Mouse (Mus musculus) c-Kit-positive CD71-positive TER-119-positive erythroid progenitor cells, embryonic 14.5 days (primary cell): Measurements from ENCODE around the gene Cdh23.

Experiments used
- DNase-seq: peaks from one replicate; pipeline ENCODE4 v3.0.0-alpha.2; 2013; ENCODE audit warnings: low spot score

Cdh23 gene

GRCm38 (mm10) chr10:60282116-60283014 lies 413.9 kb downstream of the Cdh23 start:
- no peak for DNase-seq

DNA sequence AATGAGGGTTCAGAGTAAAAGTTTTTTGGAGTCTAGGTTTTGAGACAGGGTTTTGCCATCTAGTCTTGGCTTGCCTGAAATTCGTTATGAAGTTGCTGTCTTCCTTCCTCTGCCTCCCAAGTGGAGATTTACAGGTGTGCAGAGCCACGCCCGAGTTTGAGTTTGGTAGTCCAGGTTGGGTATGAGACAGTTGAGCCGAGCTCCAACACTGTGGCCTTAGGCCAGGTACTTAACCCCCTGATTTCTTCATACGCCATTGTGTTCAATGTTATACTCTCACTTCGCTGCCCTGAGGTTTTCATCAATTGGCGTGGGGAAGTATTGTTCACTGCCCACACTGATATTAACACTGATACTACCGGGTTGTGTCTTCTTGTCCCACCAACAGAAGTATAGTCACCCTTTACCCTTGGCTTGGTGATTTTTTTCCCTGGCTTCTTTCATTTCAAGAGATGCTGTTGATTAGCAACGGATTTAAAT lies 414.7 kb downstream of the Cdh23 start:
- no peak for DNase-seq

GRCm38 (mm10) chr10:60280353-60280752 lies 415.9 kb downstream of the Cdh23 start:
- no peak for DNase-seq

GRCm38 (mm10) chr10:60279941-60280301 lies 416.4 kb downstream of the Cdh23 start:
- DNase-seq, result no peak

- no peak for DNase-seq
Observed at GRCm38 (mm10) chr10:60279290-60279940, 416.9 kb downstream of the Cdh23 start.

- DNase-seq, result no peak
Observed at GRCm38 (mm10) chr10:60278786-60279185, 417.5 kb downstream of the Cdh23 start.

- no peak for DNase-seq
Observed at GRCm38 (mm10) chr10:60278006-60278399, 418.3 kb downstream of the Cdh23 start.

DNA sequence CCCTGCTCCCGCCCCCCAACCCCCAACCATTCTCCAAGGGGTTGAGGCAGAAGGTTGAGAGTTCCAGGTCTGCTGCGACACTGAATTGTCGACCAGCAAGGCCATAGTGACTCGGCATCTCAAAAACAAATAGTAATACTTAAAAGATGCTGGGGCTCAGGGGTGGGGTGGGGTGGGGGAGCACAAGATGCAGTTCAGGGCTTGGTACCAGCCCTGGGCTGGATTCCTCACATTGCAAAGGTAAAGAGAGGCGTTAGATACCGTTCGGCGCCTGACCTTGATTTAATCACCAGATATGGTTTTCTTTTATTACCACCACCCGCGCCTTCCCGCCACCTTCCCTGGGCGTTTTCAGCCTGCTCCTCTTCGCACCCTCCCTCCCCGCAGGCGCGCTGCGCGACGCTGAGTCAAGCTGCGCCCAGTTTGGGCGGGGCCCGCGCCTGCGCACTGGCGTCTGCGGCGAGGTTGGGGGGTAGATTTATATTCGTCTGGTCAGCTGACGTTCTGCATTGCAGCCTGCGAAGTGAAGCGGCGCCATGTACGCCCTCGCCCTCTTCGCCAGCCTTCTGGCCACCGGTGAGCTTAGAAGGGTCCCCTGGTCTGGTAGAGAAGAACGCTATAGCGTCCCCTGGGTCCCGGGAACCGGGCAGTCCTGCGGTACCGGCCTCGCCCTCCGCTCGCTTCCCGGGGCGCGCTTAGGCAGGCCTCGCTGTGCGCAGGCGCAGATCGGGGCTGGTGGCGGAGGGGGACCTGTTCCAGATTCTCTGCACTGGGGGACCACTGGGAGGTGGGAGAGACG lies 418.9 kb downstream of the Cdh23 start, which contains the start of gene Psap:
TSS of gene Psap (plus strand) at position 421 of the 799 bp plus-strand sequence.
- peak; percentile 92 for DNase-seq

DNA sequence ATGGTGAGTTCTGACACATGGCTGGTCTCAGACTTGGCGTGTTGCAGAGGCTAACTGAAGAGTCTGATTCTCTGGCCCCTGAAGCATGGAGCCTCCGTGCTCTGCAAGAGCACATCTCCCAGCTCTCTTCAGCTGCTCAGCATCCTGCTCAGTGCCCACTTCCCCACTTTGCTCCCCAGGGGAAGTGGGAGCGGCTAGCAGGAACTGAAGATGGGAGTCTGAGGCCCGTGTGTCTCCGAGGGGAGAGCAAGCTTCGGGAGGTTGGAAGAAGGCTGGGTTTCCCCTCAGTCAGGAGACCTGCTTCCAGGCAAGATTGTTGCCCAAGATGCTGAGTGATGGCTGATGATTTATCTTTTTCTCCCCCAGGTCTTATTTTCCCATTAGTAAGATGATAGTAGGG lies 422.9 kb downstream of the Cdh23 start:
- no peak for DNase-seq

- DNase-seq, result no peak
Observed at GRCm38 (mm10) chr10:60272241-60272640, 424.0 kb downstream of the Cdh23 start.

DNA sequence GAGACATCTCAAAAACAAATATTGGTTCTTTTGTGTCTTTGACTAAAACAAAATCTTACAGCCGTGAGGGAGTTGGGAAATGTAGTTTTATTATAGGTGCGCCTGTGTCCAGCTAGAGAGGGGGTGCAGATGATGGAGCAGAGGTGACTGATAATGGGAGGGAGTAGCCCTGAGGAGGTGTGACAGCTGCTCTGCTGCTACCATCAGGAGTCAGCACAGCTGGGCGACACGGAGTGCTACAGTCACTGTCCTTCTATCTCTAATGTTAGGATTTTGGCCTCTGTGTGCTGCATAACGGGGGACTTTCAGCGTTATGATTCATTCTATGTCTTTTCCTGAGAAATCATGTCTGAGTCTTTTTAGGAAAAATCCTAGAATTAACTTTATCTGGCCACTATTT lies 425.3 kb downstream of the Cdh23 start:
- DNase-seq, result no peak

- no peak for DNase-seq
Observed at GRCm38 (mm10) chr10:60269141-60270064, 426.9 kb downstream of the Cdh23 start.

DNA sequence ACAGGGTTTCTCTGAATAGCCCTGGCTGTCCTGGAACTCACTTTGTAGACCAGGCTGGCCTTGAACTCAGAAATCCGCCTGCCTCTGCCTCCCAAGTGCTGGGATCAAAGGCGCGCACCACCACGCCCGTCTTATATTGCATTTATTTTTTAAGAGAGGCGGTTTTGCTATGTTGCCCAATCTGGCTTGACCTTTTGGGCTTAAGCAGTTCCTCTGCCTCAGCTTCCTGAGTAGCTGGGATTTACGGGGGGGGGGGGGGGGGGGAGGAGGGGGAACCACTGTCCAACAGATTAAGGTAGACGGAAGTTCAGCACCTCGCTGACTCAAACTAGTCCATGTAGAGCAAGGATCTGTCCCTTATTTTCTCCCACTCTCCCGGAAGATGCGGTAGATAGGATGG lies 427.6 kb downstream of the Cdh23 start:
- no peak for DNase-seq

- no peak for DNase-seq
Observed at GRCm38 (mm10) chr10:60266842-60267401, 429.4 kb downstream of the Cdh23 start.

DNA sequence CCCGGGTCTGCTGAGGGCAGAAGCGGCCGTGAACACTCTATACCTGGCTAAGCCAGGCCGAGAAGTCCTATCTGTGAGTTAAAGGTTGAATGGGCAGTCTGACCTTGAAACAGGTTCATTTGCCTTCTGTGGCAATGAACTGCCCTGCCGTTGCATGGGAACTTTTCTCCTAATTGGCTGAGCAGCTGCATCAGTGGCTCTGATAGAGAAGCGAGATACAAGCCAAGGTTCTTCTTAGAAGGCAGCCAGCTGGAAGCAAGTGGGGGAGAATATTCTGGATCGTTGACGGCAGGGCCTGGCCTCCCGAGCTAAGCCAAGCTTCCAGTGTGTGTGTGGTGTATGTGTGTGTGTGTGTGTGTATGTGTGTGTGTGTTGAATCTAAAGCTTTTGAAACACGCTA lies 431.0 kb downstream of the Cdh23 start:
- DNase-seq, result no peak

DNA sequence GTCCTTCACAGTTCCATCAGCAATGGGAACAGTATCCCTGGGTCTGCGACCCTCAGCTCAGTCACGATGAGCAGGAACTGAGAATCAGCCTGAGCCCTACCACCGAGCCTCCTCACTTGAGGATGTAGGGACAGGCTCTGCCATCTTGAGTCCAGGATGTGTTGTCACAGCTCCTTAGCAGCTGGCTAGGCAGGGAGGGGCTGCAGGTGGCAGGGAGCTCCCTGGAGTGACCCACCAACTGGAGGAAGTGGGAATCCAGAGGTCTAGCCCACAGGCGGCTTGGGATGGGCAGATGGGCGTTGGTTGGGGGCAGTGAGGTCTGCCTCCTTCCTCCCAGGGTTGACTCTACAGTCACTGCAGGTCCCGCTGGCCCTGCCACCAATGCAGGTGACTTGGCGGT lies 432.9 kb downstream of the Cdh23 start:
- no peak for DNase-seq

DNA sequence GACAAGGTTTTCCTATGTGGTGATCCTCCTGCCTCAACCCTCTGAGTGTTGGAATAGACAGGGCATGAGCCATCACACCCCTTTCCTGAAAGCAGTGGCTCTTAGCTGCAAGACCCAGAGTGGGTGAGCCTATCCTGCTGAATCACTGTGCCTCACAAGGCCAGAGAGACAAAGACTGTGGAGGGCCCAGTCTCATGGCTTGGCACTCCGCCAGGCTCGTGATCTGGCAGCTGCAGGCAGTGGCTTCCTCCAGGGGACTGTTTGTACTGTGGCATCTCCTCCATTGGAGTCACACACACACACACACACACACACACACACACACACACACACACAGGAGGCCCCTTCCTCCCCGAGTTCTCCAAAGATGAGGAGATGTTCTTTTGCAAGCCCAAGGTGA lies 433.9 kb downstream of the Cdh23 start:
- DNase-seq, result no peak

- no peak for DNase-seq
Observed at GRCm38 (mm10) chr10:60261530-60261929, 434.8 kb downstream of the Cdh23 start.

DNA sequence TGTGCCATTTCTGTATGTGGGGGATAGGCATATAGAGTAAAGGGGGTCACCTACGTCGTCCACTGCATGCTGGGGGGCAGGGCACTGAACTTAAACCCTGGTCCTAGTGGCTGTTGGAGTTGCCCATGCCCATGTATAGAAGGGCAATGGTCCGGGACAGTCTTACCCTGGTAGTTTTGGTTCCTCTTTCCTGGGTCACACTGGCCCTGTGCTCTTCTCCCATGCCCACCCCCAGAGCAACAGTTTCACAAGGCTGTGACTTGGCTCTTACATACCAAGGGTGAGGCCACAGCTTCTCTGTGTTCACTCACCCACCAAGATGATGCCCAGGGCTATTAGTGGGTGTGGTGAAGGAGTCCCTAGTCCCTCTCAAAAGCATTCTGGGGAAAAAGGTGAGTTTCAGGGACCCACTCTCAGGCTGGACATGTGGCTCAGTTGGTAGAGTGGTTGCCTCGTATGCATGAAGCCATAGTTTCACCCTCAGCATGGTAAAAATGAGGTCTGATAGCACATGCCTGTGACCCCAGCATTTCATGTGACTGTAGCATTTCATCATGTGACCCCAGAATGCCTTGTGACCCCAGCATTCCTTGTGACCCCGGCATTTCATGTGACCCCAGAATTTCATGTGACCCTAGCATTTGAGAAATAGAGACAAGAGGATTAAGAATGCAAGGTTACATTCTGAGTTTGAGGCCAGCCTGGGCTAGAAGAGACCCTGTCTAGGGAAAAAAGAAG lies 435.6 kb downstream of the Cdh23 start:
- no peak for DNase-seq

DNA sequence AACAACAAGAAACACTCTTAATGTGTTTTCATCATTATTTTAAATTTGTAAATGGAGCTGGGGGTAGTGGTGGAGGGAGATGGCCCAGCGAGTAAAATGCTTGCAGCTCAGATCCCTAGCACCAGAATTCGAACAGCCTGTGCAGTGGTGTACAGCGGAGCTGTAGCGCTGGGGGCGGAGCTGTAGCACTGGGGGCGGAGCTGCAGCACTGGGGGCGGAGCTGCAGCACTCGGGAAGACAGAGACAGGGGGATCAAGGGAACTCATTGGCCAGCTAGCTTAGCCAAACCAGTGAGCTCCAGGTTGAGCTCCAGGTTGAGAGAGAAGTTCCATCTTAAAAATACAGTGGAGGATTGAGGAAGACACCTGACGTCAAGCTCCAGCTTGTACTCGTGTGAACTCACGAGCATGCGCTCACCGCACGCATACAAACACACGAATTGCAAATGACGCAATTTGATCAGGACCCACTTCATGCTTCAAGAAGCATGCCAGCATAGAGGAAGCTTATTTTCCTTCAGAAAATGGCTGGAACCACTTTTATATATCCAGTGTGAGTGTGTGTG lies 438.9 kb downstream of the Cdh23 start:
- peak; percentile 29 for DNase-seq
